ENCODE assay signal across 11 mouse cellular contexts in the genomic region with DNA sequence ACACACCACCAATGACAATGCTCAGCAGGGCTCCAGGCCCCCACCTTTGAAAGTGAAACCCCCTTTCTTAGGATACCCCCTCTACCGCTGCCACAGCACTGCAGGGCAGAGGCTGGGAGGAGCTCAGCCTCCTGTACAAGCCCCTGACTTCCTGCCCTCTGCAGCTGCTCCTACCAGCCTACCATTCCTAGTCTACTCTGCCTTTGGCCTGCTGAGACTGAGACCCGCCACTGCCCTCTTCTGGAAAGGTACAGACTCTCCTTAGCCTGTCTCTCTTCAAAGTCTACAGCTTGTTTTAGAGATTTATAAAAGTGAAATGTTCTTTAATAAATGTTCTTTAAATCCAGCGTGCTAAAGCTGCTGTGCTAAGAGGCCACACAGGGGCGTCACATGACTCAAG. TPM values are rescaled to one million over a fixed set of nuclear protein-coding genes. Genes with fewer than 3 reads are reported as not detected.
DNase-seq lines count a peak whose midpoint lies in the region; ATAC-seq and TF ChIP-seq lines count a peak whose summit lies in the region.
"Had no signal": no experiment of that assay in that cellular context is flagged by ENCODE, and none has a peak within 500 bp of the region (broad histone marks: within the 10 kb centered on the region; RNA-seq: fewer than 3 reads in every experiment).

No protein-coding gene starts in this region.

- H3K9ac ChIP-seq in heart, embryonic 13.5 days = peak overlapping the region; percentile 57; the same call in 1 of the 2 replicates
- H3K9ac ChIP-seq in CH12.LX (ENCODE audit: insufficient read depth, low read depth) = no peak overlapping the region

- no peak for TF ChIP-seq POLR2A in CH12.LX (IDR thresholded peaks at IDR 0.05; ENCODE audit: low read depth, low read length)

- no peak for DNase-seq in heart, postnatal 10 days
- peak; percentile 36 for DNase-seq in CH12.LX (ENCODE audit: extremely low read depth)
- peak; percentile 37 for DNase-seq in embryonic facial prominence, embryonic 10.5 days (ENCODE audit: low spot score)
- DNase-seq in urinary bladder, postnatal 4 days (ENCODE audit: low spot score in 2 of 2) = no peak
- DNase-seq in frontal cortex, postnatal 25 days (ENCODE audit: low spot score in 2 of 2) = no peak
- DNase-seq: layer of hippocampus, postnatal 36 days; right cerebral cortex, postnatal 14 days had no signal

- peak in 1 of 2 experiments; percentile 42; a peak in 2 of 4 replicates for TF ChIP-seq CTCF in CH12.LX (conservative IDR thresholded peaks at IDR 0.05 in 1 of 2, IDR thresholded peaks at IDR 0.05 in 1 of 2; ENCODE audit: low read depth in 2 of 2, low read length in 2 of 2)

- H3K9me3 ChIP-seq in heart, embryonic 13.5 days = no peaks in the 10 kb centered on the region
- no peaks in the 10 kb centered on the region for H3K9me3 ChIP-seq in CH12.LX (replicated peaks; ENCODE audit: low read length)
- H3K9me3 ChIP-seq in embryonic facial prominence, embryonic 10.5 days = no peaks in the 10 kb centered on the region
- H3K9me3 ChIP-seq: megakaryocyte, embryonic 14.5 days had no signal

- no peak for TF ChIP-seq EP300 in CH12.LX (IDR thresholded peaks at IDR 0.05; ENCODE audit: low read length)

- no peaks in the 10 kb centered on the region for H3K79me2 ChIP-seq in CH12.LX (replicated peaks; ENCODE audit: control insufficient read depth, extremely low read depth, insufficient read depth, poor library complexity, severe bottlenecking)

- no peak overlapping the region for H3K4me3 ChIP-seq in heart, embryonic 13.5 days
- no peak overlapping the region for H3K4me3 ChIP-seq in CH12.LX (replicated peaks in 1 of 3; ENCODE audit: low read depth in 2 of 3, low read length in 2 of 3, poor library complexity in 1 of 3)
- H3K4me3 ChIP-seq in embryonic facial prominence, embryonic 10.5 days = no peak overlapping the region
- H3K4me3 ChIP-seq: megakaryocyte, embryonic 14.5 days had no signal

- peak overlapping the region; percentile 91 for H3K27ac ChIP-seq in heart, embryonic 13.5 days (replicated peaks)
- no peak overlapping the region for H3K27ac ChIP-seq in CH12.LX (ENCODE audit: insufficient read depth, low read depth)
- peak overlapping the region; percentile 90 for H3K27ac ChIP-seq in embryonic facial prominence, embryonic 10.5 days (replicated peaks)

- H3K4me1 ChIP-seq in heart, embryonic 13.5 days = peaks cover 82% of the 10 kb centered on the region
- H3K4me1 ChIP-seq in CH12.LX (ENCODE audit: control insufficient read depth in 1 of 2, insufficient read depth in 2 of 2) = peaks cover 0 to 22% of the 10 kb centered on the region in 2 experiments; a peak in 1 of 4 replicates
- peaks cover 49% of the 10 kb centered on the region for H3K4me1 ChIP-seq in embryonic facial prominence, embryonic 10.5 days

- dilution Hi-C loops in CH12.LX (cut with MboI; ENCODE audit: extremely low pct_ligation_motif_present, extremely low pct_unique_long_range_greater_than_20kb, low sequenced_read_pairs) = no loop called here

- in situ Hi-C loops in CH12.LX (cut with MboI; ENCODE audit: low pct_ligation_motif_present, low pct_unique_long_range_greater_than_20kb, low sequenced_read_pairs) = no loop called here

- TF ChIP-seq RAD21 in CH12.LX (IDR thresholded peaks at IDR 0.05; ENCODE audit: low read depth, low read length) = peak; percentile 16

- H3K36me3 ChIP-seq in heart, embryonic 13.5 days = peaks cover 28% of the 10 kb centered on the region
- H3K36me3 ChIP-seq in CH12.LX (replicated peaks in 1 of 2; ENCODE audit: control insufficient read depth in 1 of 2, insufficient read depth in 1 of 2, low read length in 1 of 2) = peaks cover 14 to 87% of the 10 kb centered on the region in 2 experiments
- peaks cover 44% of the 10 kb centered on the region for H3K36me3 ChIP-seq in embryonic facial prominence, embryonic 10.5 days (replicated peaks)

- ATAC-seq in heart, embryonic 13.5 days (ENCODE audit: extremely low read depth, insufficient number of reproducible peaks, low FRiP score, low TSS enrichment) = no peak
- ATAC-seq in megakaryocyte progenitor cell, adult 5-6 weeks (replicated peaks; ENCODE audit: poor library complexity) = 0 out of 2 replicates have a peak, but pooled peaks have one; percentile 29
- ATAC-seq in monocyte, adult 5-6 weeks (replicated peaks; ENCODE audit: insufficient number of reproducible peaks, low FRiP score, low TSS enrichment, poor library complexity, severe bottlenecking) = no peak

- H3K27me3 ChIP-seq in heart, embryonic 13.5 days (replicated peaks) = no peaks in the 10 kb centered on the region
- no peaks in the 10 kb centered on the region for H3K27me3 ChIP-seq in CH12.LX (replicated peaks)
- no peaks in the 10 kb centered on the region for H3K27me3 ChIP-seq in embryonic facial prominence, embryonic 10.5 days (replicated peaks; ENCODE audit: low read depth, poor library complexity, severe bottlenecking)

- WGBS in heart, embryonic 13.5 days = 42% methylated on average over 4 of the region's 4 CpGs
- WGBS in embryonic facial prominence, embryonic 10.5 days = 58% methylated on average over 4 of the region's 4 CpGs

- no peak overlapping the region for H3K4me2 ChIP-seq in heart, embryonic 13.5 days
- no peak overlapping the region for H3K4me2 ChIP-seq in CH12.LX (ENCODE audit: insufficient read depth, low read depth, poor library complexity, severe bottlenecking)

- intact Hi-C loops in heart, postnatal 10 days (cut with DNase I) = no loop called here

TF ChIP-seq in CH12.LX, 34 proteins besides CTCF, POLR2A, EP300 and RAD21:
- no peak for TF ChIP-seq SMC3 (IDR thresholded peaks at IDR 0.05; ENCODE audit: low read depth, low read length)
- TF ChIP-seq MAFK (IDR thresholded peaks at IDR 0.05; ENCODE audit: insufficient replicate concordance, low read length) = no peak
- TF ChIP-seq UBTF (IDR thresholded peaks at IDR 0.05; ENCODE audit: low read depth, low read length) = no peak
- no peak for TF ChIP-seq PAX5 (IDR thresholded peaks at IDR 0.05; ENCODE audit: low read length)
- TF ChIP-seq ELF1 (IDR thresholded peaks at IDR 0.05; ENCODE audit: low read depth, low read length) = no peak
- TF ChIP-seq SIN3A (IDR thresholded peaks at IDR 0.05; ENCODE audit: low read length) = no peak
- TF ChIP-seq TCF12 (IDR thresholded peaks at IDR 0.05; ENCODE audit: low read depth, low read length) = no peak
- no peak for TF ChIP-seq USF2 (conservative IDR thresholded peaks at IDR 0.05; ENCODE audit: low read depth, low read length)
- TF ChIP-seq ZKSCAN1 (IDR thresholded peaks at IDR 0.05; ENCODE audit: borderline replicate concordance, low read depth, low read length) = no peak
- TF ChIP-seq MAX (IDR thresholded peaks at IDR 0.05; ENCODE audit: low read length) = no peak

RNA-seq across cellular contexts. Expression of gene Timm22, which starts 22.3 kb away (rescaled TPM):
- 78.6 and 92.4 TPM in 2 replicates for polyA plus RNA-seq in heart, embryonic 13.5 days (2015; fragmentation: Nextera tagmentation; extraction: Ambion mirVana)
- 10 to 100 TPM; 43.4 to 51.7 TPM for total RNA-seq in heart, postnatal 10 days (2021)
- total RNA-seq in CH12.LX (2012; rRNA removed) (53.8 and 65.2 TPM in 2 replicates), CH12.LX (2014; rRNA removed) (81.4 and 81.5 TPM in 2 replicates)
- 44.6 and 62.5 TPM in 2 replicates for polyA plus RNA-seq in CH12.LX (2012; ENCODE audit: insufficient read length, low read depth)
- 135 and 144 TPM in 2 replicates for polyA plus RNA-seq in embryonic facial prominence, embryonic 10.5 days (2016; fragmentation: Nextera tagmentation; extraction: Ambion mirVana)
- total RNA-seq in megakaryocyte progenitor cell, adult 5-6 weeks (2015) = 20.4 and 25.9 TPM in 2 replicates
- total RNA-seq in megakaryocyte progenitor cell, adult 5-6 weeks (2017) = 11.0 and 14.2 TPM in 2 replicates
- 6.4 to 10.2 TPM (median 8.2 TPM) in 3 replicates for total RNA-seq in monocyte, adult 5-6 weeks (2017)

RNA-seq across cellular contexts. Expression of gene Nxn, which starts 30.1 kb away (rescaled TPM):
- 23.2 and 23.6 TPM in 2 replicates for polyA plus RNA-seq in heart, embryonic 13.5 days (2015; fragmentation: Nextera tagmentation; extraction: Ambion mirVana)
- 10 to 100 TPM; 15.7 to 17.4 TPM for total RNA-seq in heart, postnatal 10 days (2021)
- total RNA-seq in CH12.LX (2012; rRNA removed) = 16.5 and 19.2 TPM in 2 replicates
- total RNA-seq in CH12.LX (2014; rRNA removed) = 12.9 and 15.3 TPM in 2 replicates
- 24.8 and 25.0 TPM in 2 replicates for polyA plus RNA-seq in CH12.LX (2012; ENCODE audit: insufficient read length, low read depth)
- polyA plus RNA-seq in embryonic facial prominence, embryonic 10.5 days (2016; fragmentation: Nextera tagmentation; extraction: Ambion mirVana) = 41.1 and 42.0 TPM in 2 replicates
- total RNA-seq in megakaryocyte progenitor cell, adult 5-6 weeks (2015) = 20.7 and 23.9 TPM in 2 replicates
- total RNA-seq in megakaryocyte progenitor cell, adult 5-6 weeks (2017) = 20.0 and 26.5 TPM in 2 replicates
- total RNA-seq in monocyte, adult 5-6 weeks (2017) = 1.9 to 5.8 TPM (median 2.8 TPM) in 3 replicates

Comparison
In these comparisons a context has a peak if more than half of its experiments do, and no peak if none do; other contexts are left out.
1. DNase-seq: peak in CH12.LX (single experiment) and embryonic facial prominence, embryonic 10.5 days (single experiment); none in heart, postnatal 10 days (0 of 2), urinary bladder, postnatal 4 days (0 of 2) and frontal cortex, postnatal 25 days (0 of 2).